Mouse (Mus musculus) stomach, postnatal 0 days (tissue): ENCODE measurements around the gene Slc4a10.

Experiments used
- CTCF ChIP-seq: IDR thresholded peaks from 2 replicates; pipeline ENCODE4 v1.5.1; 2016; ENCODE audit warnings: antibody characterized with exemption, low read depth, mild to moderate bottlenecking, moderate library complexity
- EP300 ChIP-seq: optimal IDR thresholded peaks from 2 replicates; pipeline ENCODE3; 2016; ENCODE audit warnings: antibody characterized with exemption

DNA sequence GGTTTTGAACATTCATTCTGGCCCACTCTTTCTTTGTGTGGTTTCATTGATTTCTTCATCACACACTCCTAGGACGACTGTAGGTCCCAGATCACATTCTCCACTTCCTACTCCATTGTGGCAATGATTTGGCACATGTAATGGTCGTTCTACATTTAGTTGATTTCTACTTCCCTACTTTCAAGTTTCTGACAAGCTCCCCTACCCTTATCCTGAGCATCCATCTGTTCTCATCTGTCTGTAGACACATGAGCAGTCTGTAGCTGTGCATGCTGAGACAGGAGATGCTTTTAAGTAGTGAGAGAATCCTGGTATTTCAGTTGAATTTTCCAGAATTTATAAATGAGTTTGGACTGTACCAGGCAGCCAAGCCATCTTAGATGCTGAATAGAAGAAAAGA, 270.7 kb downstream of the Slc4a10 start:
- TF ChIP-seq CTCF (no peak), EP300 (no peak)
